In the genomic region with DNA sequence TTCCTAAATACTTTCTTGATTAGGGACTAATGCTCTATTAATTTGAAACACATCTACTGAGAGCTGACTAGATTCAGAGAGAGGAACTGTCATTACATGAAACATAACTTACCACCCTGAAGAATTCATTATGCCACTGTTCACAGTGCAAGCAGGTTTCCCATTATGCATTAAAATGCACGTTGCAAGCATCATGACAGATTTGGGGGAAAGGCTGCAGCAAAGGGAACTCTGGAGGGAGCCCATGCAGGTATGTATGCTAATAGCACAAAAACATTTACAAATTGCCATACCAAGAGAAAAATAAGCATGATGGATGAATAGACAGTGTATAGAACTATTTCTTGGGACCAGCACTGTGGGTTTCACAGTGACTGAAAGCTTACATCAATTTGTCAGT, we compare ENCODE assay signal across 15 mouse cellular contexts.
"Had no signal": no experiment of that assay in that cellular context is flagged by ENCODE, and none has a peak within 500 bp of the region (broad histone marks: within the 10 kb centered on the region; RNA-seq: fewer than 3 reads in every experiment).

No protein-coding gene starts in this region.

- H3K4me1 ChIP-seq: kidney, embryonic 15.5 days; liver, embryonic 13.5 days; midbrain, embryonic 12.5 days had no signal

- H3K4me3 ChIP-seq: kidney, embryonic 15.5 days; left cerebral cortex, adult 2 months; liver, embryonic 13.5 days; midbrain, embryonic 12.5 days had no signal

- H3K27ac ChIP-seq: kidney, embryonic 15.5 days; left cerebral cortex, adult 2 months; liver, embryonic 13.5 days; midbrain, embryonic 12.5 days; stomach, postnatal 0 days had no signal

- H3K27me3 ChIP-seq: kidney, embryonic 15.5 days; liver, embryonic 13.5 days; midbrain, embryonic 12.5 days had no signal

- H3K9me3 ChIP-seq: kidney, embryonic 15.5 days; liver, embryonic 13.5 days; midbrain, embryonic 12.5 days had no signal

- H3K36me3 ChIP-seq: kidney, embryonic 15.5 days; liver, embryonic 13.5 days; midbrain, embryonic 12.5 days had no signal

- DNase-seq: kidney, adult 8-10 months; kidney, postnatal 10 days; kidney, postnatal 36 days; layer of hippocampus, postnatal 36 days; liver, embryonic 13.5 days; lung, adult 2 months; lung, postnatal 14 days; lung, postnatal 4 days; thymus, adult 2 months; thymus, postnatal 14 days; thymus, postnatal 4 days had no signal

- H3K9ac ChIP-seq: kidney, embryonic 15.5 days; liver, embryonic 13.5 days; midbrain, embryonic 12.5 days had no signal

- H3K4me2 ChIP-seq: kidney, embryonic 15.5 days; liver, embryonic 13.5 days; midbrain, embryonic 12.5 days had no signal
